Mouse (Mus musculus): ENCODE measurements around the gene Mfap3. TPM values are rescaled to one million over a fixed set of nuclear protein-coding genes. Genes with fewer than 3 reads are reported as not detected.

The Mfap3 gene
- 25.4 TPM for polyA plus RNA-seq (2017; shearing (Covaris generic))

GRCm38 (mm10) chr11:57518091-57518750 lies at the start of gene Mfap3, which contains the start of gene Fam114a2:
TSS of gene Mfap3 (plus strand) at chr11:57518664.
TSS of gene Fam114a2 (minus strand) at chr11:57518617.

Other genes starting within 250 kb of the Mfap3 start
- 101 TPM for gene Fam114a2, start within 50 bp of the Mfap3 start, polyA plus RNA-seq (2017; shearing (Covaris generic))
- 109 TPM for gene Galnt10, start 126.8 kb downstream of the Mfap3 start, polyA plus RNA-seq (2017; shearing (Covaris generic))

All from CD4-positive, CD25-positive, alpha-beta regulatory T cell (primary cell).